Mouse (Mus musculus): Measurements from ENCODE around the gene Gm16427.
"Not testable (repeated sequence)": the region's sequence is repeated elsewhere in the genome, so short reads cannot be mapped to it uniquely, and the experiment has no call there.

Gene Gm16427

DNA sequence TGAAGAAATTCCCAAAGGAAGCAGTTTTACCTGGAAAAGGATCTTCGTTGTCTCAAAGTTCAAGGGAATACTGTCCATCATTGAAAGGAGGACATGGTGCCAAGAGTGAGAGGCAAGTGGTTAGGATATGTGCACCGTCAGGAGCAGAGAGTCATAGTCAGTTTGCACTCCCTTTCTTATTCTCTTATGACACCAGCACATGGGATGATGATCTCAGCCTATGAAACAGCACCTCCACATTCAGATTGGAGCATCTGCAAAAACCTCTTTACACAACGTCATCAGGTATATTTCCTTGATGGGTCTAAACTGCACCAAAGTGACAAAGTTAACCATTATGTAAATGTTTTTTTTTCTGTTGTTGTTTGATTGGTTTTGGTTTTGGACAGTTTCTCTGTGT is at the start of gene Gm16427:
Gene Gm16427, minus strand, starts transcription at position 101 of the 400 bp plus-strand sequence.
- not testable (repeated sequence) for DNase-seq

Data from liver (tissue).